Comparison of ENCODE assay signal across 8 mouse cellular contexts in the genomic region with DNA sequence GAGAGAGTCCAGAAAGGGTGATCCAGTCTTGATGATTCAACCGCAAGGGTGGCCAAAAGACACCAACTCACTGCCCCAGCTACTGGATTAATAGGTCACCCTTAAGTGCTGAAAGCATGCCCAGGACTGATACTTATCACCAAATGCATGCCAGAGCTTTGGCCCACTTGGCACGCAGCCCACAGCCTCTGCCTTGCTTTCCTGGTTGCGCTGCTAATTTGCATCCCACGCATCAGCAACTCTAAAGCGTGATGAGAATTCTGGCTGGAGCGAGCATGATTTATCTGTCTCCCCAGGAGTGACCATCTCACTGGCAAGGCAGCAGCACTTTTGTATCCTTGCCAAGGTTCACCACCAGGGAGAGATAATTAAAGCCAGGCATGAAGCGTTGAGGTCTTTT. TPM values are rescaled to one million over a fixed set of nuclear protein-coding genes. Genes with fewer than 3 reads are reported as not detected.
A peak's percentile ranks its signal among the peaks of the same experiment; 100 is the strongest.
DNase-seq lines count a peak whose midpoint lies in the region; ATAC-seq lines count a peak whose summit lies in the region.

No protein-coding gene starts in this region.

- DNase-seq in forebrain, embryonic 11.5 days (ENCODE audit: low spot score) = no peak
- DNase-seq in retina, adult 2 months (ENCODE audit: low read depth, low spot score) = peak; percentile 11
- DNase-seq in retina, embryonic 14.5 days (ENCODE audit: low spot score) = no peak
- peak; percentile 27 for DNase-seq in ovary, postnatal 36 days (ENCODE audit: low spot score)
- no peak for DNase-seq in thymus, postnatal 0 days (ENCODE audit: low spot score)
- no peak for DNase-seq in embryonic facial prominence, embryonic 10.5 days (ENCODE audit: low spot score)

- 0 out of 2 replicates have a peak overlapping the region, but pooled peaks have one; percentile 24 for H3K27ac ChIP-seq in forebrain, embryonic 15.5 days (replicated peaks)
- H3K27ac ChIP-seq in forebrain, embryonic 11.5 days (ENCODE audit: low read depth, low read length) = no peak overlapping the region
- H3K27ac ChIP-seq in hindbrain, embryonic 16.5 days (ENCODE audit: low read depth, low read length) = no peak overlapping the region; the same call in 1 of the 2 replicates
- no peak overlapping the region for H3K27ac ChIP-seq in embryonic facial prominence, embryonic 10.5 days (replicated peaks)

- no peak overlapping the region for H3K9ac ChIP-seq in forebrain, embryonic 15.5 days (replicated peaks)
- no peak overlapping the region for H3K9ac ChIP-seq in forebrain, embryonic 11.5 days (ENCODE audit: low read length)
- H3K9ac ChIP-seq in hindbrain, embryonic 16.5 days (ENCODE audit: low read depth, low read length) = no peak overlapping the region

- H3K4me1 ChIP-seq in forebrain, embryonic 15.5 days = peaks cover 12% of the 10 kb centered on the region; the same call in 1 of the 2 replicates
- H3K4me1 ChIP-seq in forebrain, embryonic 11.5 days (replicated peaks; ENCODE audit: control insufficient read depth, insufficient read depth, low read length) = no peaks in the 10 kb centered on the region
- H3K4me1 ChIP-seq in hindbrain, embryonic 16.5 days (ENCODE audit: control insufficient read depth, insufficient read depth, low read depth, low read length) = peaks cover 2% of the 10 kb centered on the region
- no peaks in the 10 kb centered on the region for H3K4me1 ChIP-seq in embryonic facial prominence, embryonic 10.5 days

- H3K9me3 ChIP-seq in forebrain, embryonic 15.5 days = no peaks in the 10 kb centered on the region
- no peaks in the 10 kb centered on the region for H3K9me3 ChIP-seq in forebrain, embryonic 11.5 days (ENCODE audit: control insufficient read depth, low read length)
- no peaks in the 10 kb centered on the region for H3K9me3 ChIP-seq in hindbrain, embryonic 16.5 days (ENCODE audit: control insufficient read depth, low read length)
- H3K9me3 ChIP-seq in embryonic facial prominence, embryonic 10.5 days = 0 out of 2 replicates have a peak, but pooled peaks cover 4% of the 10 kb centered on the region

- no peak for ATAC-seq in forebrain, embryonic 15.5 days (replicated peaks)
- no peak for ATAC-seq in forebrain, embryonic 11.5 days (replicated peaks; ENCODE audit: low FRiP score)
- peak; percentile 58; the same call in 1 of the 2 replicates for ATAC-seq in hindbrain, embryonic 16.5 days

- no peak overlapping the region for H3K4me2 ChIP-seq in forebrain, embryonic 15.5 days (replicated peaks)
- H3K4me2 ChIP-seq in forebrain, embryonic 11.5 days (ENCODE audit: low read depth, low read length, severe bottlenecking) = no peak overlapping the region
- no peak overlapping the region for H3K4me2 ChIP-seq in hindbrain, embryonic 16.5 days (ENCODE audit: low read length)

- WGBS in forebrain, embryonic 15.5 days = 58% methylated on average over 7 of the region's 7 CpGs
- 90% methylated on average over 7 of the region's 7 CpGs for WGBS in forebrain, embryonic 11.5 days
- 38% methylated on average over 7 of the region's 7 CpGs for WGBS in hindbrain, embryonic 16.5 days
- WGBS in embryonic facial prominence, embryonic 10.5 days = 88% methylated on average over 7 of the region's 7 CpGs

- H3K4me3 ChIP-seq in forebrain, embryonic 15.5 days = no peak overlapping the region
- H3K4me3 ChIP-seq in forebrain, embryonic 11.5 days (ENCODE audit: low read depth, low read length) = no peak overlapping the region
- H3K4me3 ChIP-seq in hindbrain, embryonic 16.5 days (ENCODE audit: low read length) = no peak overlapping the region
- no peak overlapping the region for H3K4me3 ChIP-seq in embryonic facial prominence, embryonic 10.5 days

- no peaks in the 10 kb centered on the region for H3K36me3 ChIP-seq in forebrain, embryonic 15.5 days
- no peaks in the 10 kb centered on the region for H3K36me3 ChIP-seq in forebrain, embryonic 11.5 days (ENCODE audit: control insufficient read depth, insufficient read depth, low read length)
- H3K36me3 ChIP-seq in hindbrain, embryonic 16.5 days (ENCODE audit: control insufficient read depth, insufficient read depth, low read length) = no peaks in the 10 kb centered on the region
- H3K36me3 ChIP-seq in embryonic facial prominence, embryonic 10.5 days (replicated peaks) = no peaks in the 10 kb centered on the region

- H3K27me3 ChIP-seq in forebrain, embryonic 15.5 days = no peaks in the 10 kb centered on the region
- H3K27me3 ChIP-seq in forebrain, embryonic 11.5 days (ENCODE audit: control insufficient read depth, insufficient read depth, low read length) = no peaks in the 10 kb centered on the region
- no peaks in the 10 kb centered on the region for H3K27me3 ChIP-seq in hindbrain, embryonic 16.5 days (replicated peaks; ENCODE audit: control insufficient read depth, insufficient read depth, low read length)
- H3K27me3 ChIP-seq in embryonic facial prominence, embryonic 10.5 days (replicated peaks; ENCODE audit: low read depth, poor library complexity, severe bottlenecking) = no peaks in the 10 kb centered on the region

RNA-seq across cellular contexts. Expression of gene Pik3r4, which starts 29.9 kb away (rescaled TPM):
- 19.0 and 19.7 TPM in 2 replicates for polyA plus RNA-seq in forebrain, embryonic 15.5 days (2015; fragmentation: Nextera tagmentation; extraction: Ambion mirVana)
- polyA plus RNA-seq in forebrain, embryonic 11.5 days (2014; fragmentation: Nextera tagmentation; extraction: Ambion mirVana) = 25.4 and 27.1 TPM in 2 replicates
- 16.3 and 17.7 TPM in 2 replicates for polyA plus RNA-seq in hindbrain, embryonic 16.5 days (2015; fragmentation: Nextera tagmentation; extraction: Ambion mirVana)
- polyA plus RNA-seq in thymus, postnatal 0 days (2015; fragmentation: Nextera tagmentation; extraction: Ambion mirVana) = 14.1 and 15.4 TPM in 2 replicates
- 22.9 and 23.0 TPM in 2 replicates for polyA plus RNA-seq in embryonic facial prominence, embryonic 10.5 days (2016; fragmentation: Nextera tagmentation; extraction: Ambion mirVana)

Comparison
In these comparisons a context has a peak if more than half of its experiments do, and no peak if none do; other contexts are left out.
1. DNase-seq: peak in retina, adult 2 months (single experiment) and ovary, postnatal 36 days (single experiment); none in forebrain, embryonic 11.5 days (single experiment), retina, embryonic 14.5 days (single experiment), thymus, postnatal 0 days (single experiment) and embryonic facial prominence, embryonic 10.5 days (single experiment).